Mouse (Mus musculus) left cerebral cortex, adult 2 months (tissue): ENCODE measurements at regions not wholly inside any gene's neighbourhood (a gene's known extent, or its start where the extent isn't known, plus 50 kb on each side); places are given as distances from the start of the nearest gene placed in this dataset.
A peak's percentile ranks its signal among the peaks of the same experiment; 100 is the strongest.

Experiments used
- DNase-seq, 2 experiments: peaks; one replicate each; pipeline ENCODE4 v3.0.0; 2021 to 2022; ENCODE audit warnings: low spot score in 2 of 2, mixed read lengths in 1 of 2; ENCODE audit errors: extremely low spot score in 1 of 2
- H3K27ac ChIP-seq: fragments of 200-600 bp; 2 replicates; pipeline ENCODE4 v1.8.1; 2022
- H3K4me3 ChIP-seq: fragments of 200-600 bp; 2 replicates; pipeline ENCODE4 v1.8.1; 2022
- CTCF ChIP-seq: fragments of 200-600 bp; IDR thresholded peaks from 2 replicates; pipeline ENCODE4 v1.8.1; 2022; ENCODE audit warnings: antibody characterized with exemption, mild to moderate bottlenecking, moderate library complexity
- intact Hi-C: fragments of 180-260 bp; cut with DNase I; formaldehyde crosslinking; loops from one replicate; pipeline ENCODE4 v1.15.1; 2025

- Histone ChIP-seq H3K4me3 (no peak overlapping the region), H3K27ac (peak overlapping the region; percentile 85)
- peak; percentile 77 to 87 for DNase-seq
- intact Hi-C loops: loop anchor here (1.0 to 10.0 kb wide), 8 partner anchors 25 to 1741 kb away; no protein-coding TSS in a partner anchor
- no peak for TF ChIP-seq CTCF
Observed at GRCm38 (mm10) chr12:51118021-51118694, 229.7 kb upstream of the G2e3 start.

- no peak for DNase-seq
- Histone ChIP-seq H3K4me3 (no peak overlapping the region), H3K27ac (peak overlapping the region; percentile 85)
- TF ChIP-seq CTCF: no peak
- intact Hi-C loops: loop anchor here (1.0 to 10.0 kb wide), 8 partner anchors 26 to 1740 kb away; no protein-coding TSS in a partner anchor
Observed at GRCm38 (mm10) chr12:51117436-51118020, 230.3 kb upstream of the G2e3 start.

GRCm38 (mm10) chr12:51111811-51112210 is 236.1 kb upstream of the G2e3 start:
- no peak for TF ChIP-seq CTCF
- H3K4me3 ChIP-seq: no peak overlapping the region
- intact Hi-C loops: loop anchor here (10.0 kb wide), 1 partner anchor 163 kb away; no protein-coding TSS in a partner anchor
- no peak overlapping the region for H3K27ac ChIP-seq
- no peak for DNase-seq

- DNase-seq: no peak
- TF ChIP-seq CTCF: no peak
- Histone ChIP-seq H3K27ac (peak overlapping the region; percentile 36; the same call in 1 of the 2 replicates), H3K4me3 (no peak overlapping the region)
- intact Hi-C loops: no loop called here
Observed at GRCm38 (mm10) chr12:51108044-51108443, 239.8 kb upstream of the G2e3 start.

GRCm38 (mm10) chr12:51103541-51104042 is 244.3 kb upstream of the G2e3 start:
- Histone ChIP-seq H3K4me3 (no peak overlapping the region), H3K27ac (no peak overlapping the region)
- no peak for DNase-seq
- intact Hi-C loops: no loop called here
- no peak for TF ChIP-seq CTCF

GRCm38 (mm10) chr12:51101636-51102035 is 246.2 kb upstream of the G2e3 start:
- no peak for DNase-seq
- no peak for TF ChIP-seq CTCF
- intact Hi-C loops: no loop called here
- Histone ChIP-seq H3K4me3 (no peak overlapping the region), H3K27ac (no peak overlapping the region; the same call in 1 of the 2 replicates)

GRCm38 (mm10) chr12:51100868-51101267 is 247.0 kb upstream of the G2e3 start:
- TF ChIP-seq CTCF: no peak
- DNase-seq: no peak
- Histone ChIP-seq H3K4me3 (no peak overlapping the region), H3K27ac (no peak overlapping the region; the same call in 1 of the 2 replicates)
- intact Hi-C loops: no loop called here

GRCm38 (mm10) chr12:51095974-51096373 is 251.9 kb upstream of the G2e3 start:
- intact Hi-C loops: loop anchor here (5.0 kb wide), 1 partner anchor 39 kb away; no protein-coding TSS in a partner anchor
- peak overlapping the region; percentile 25; the same call in 1 of the 2 replicates for H3K27ac ChIP-seq
- no peak for DNase-seq
- TF ChIP-seq CTCF: no peak
- H3K4me3 ChIP-seq: no peak overlapping the region

GRCm38 (mm10) chr12:51089324-51089723 is 258.5 kb upstream of the G2e3 start:
- Histone ChIP-seq H3K4me3 (no peak overlapping the region), H3K27ac (no peak overlapping the region)
- no peak for TF ChIP-seq CTCF
- no peak for DNase-seq
- intact Hi-C loops: no loop called here

- intact Hi-C loops: no loop called here
Observed at GRCm38 (mm10) chr12:51081809-51082208, 266.1 kb upstream of the G2e3 start.

GRCm38 (mm10) chr12:51073503-51073902 is 274.4 kb upstream of the G2e3 start:
- Histone ChIP-seq H3K4me3 (no peak overlapping the region), H3K27ac (no peak overlapping the region)
- intact Hi-C loops: no loop called here
- no peak for TF ChIP-seq CTCF
- no peak for DNase-seq

More at GRCm38 (mm10) chr12:51081809-51082208, 266.1 kb upstream of the G2e3 start:
- DNase-seq: no peak
- TF ChIP-seq CTCF: no peak
- no peak overlapping the region for H3K4me3 ChIP-seq
- H3K27ac ChIP-seq: no peak overlapping the region

GRCm38 (mm10) chr12:51060931-51061330 is 286.9 kb upstream of the G2e3 start:
- H3K4me3 ChIP-seq: no peak overlapping the region
- intact Hi-C loops: no loop called here
- no peak overlapping the region; the same call in 1 of the 2 replicates for H3K27ac ChIP-seq
- no peak for TF ChIP-seq CTCF
- no peak for DNase-seq
